Mouse (Mus musculus) kidney, adult 2 months (tissue): ENCODE measurements around the gene Tsc22d3.

Experiments
- CTCF ChIP-seq: fragments of 200-500 bp; conservative IDR thresholded peaks from 2 replicates; pipeline ENCODE4 v1.5.1; 2011; ENCODE audit warnings: low read depth, mild to moderate bottlenecking, control low read depth, low read length, moderate library complexity, mixed read lengths; ENCODE audit not compliant: insufficient read depth, insufficient read length
- POLR2A ChIP-seq: fragments of 200-500 bp; IDR thresholded peaks from one replicate; pipeline ENCODE4 v1.6.1; 2011; ENCODE audit warnings: low read depth, low read length, control low read depth

GRCm38 (mm10) chrX:140524231-140524630, 76.2 kb downstream of the Tsc22d3 start:
- TF ChIP-seq POLR2A (no peak), CTCF (no peak)
